Mouse (Mus musculus) embryonic fibroblast, embryonic 13.5 days (primary cell): Measurements from ENCODE around the gene Etfb.

Experiments used
- CTCF ChIP-seq: IDR thresholded peaks from 2 replicates; pipeline ENCODE4 v1.5.1; 2011; ENCODE audit warnings: mild to moderate bottlenecking, control low read depth, low read length, moderate library complexity, borderline replicate concordance; ENCODE audit not compliant: insufficient read depth
- POLR2A ChIP-seq: IDR thresholded peaks from 2 replicates; pipeline ENCODE4 v1.6.1; 2011; ENCODE audit warnings: low read depth, mild to moderate bottlenecking, control low read depth, low read length, moderate library complexity

DNA sequence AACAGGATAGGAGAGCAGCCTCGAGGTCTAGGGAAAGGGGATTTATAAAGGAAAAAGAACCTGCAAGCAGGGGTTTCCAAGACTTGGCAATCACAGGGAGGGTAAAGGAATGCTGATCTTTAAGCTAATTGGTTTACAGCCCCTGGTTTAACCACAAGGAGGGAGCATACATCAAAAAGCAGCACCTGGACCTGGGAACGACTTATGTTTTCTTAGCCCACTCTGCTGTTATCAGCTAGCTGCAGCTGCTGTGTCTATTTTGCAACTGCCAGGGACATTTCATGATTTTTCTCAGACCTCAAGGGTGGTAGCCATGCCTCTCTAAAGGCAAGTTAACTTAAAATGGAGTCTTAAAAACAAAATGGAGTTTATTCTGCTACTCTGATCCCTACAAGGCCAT, 41.2 kb upstream of the Etfb start:
- TF ChIP-seq CTCF (no peak), POLR2A (no peak)
